Mouse (Mus musculus) cerebellum, adult 2 months (tissue): ENCODE data around the gene Mdp1. TPM values are rescaled to one million over a fixed set of nuclear protein-coding genes. Genes with fewer than 3 reads are reported as not detected.

Experiments
- DNase-seq, 2 experiments: peaks; one replicate each; pipeline ENCODE4 v3.0.0; 2021
- H3K27ac ChIP-seq: fragments of 200-500 bp; 2 replicates; pipeline ENCODE4 v1.5.1; 2012; ENCODE audit warnings: low read length, control low read depth, inconsistent platforms; ENCODE audit not compliant: insufficient read depth
- H3K27me3 ChIP-seq: fragments of 200-500 bp; 2 replicates; pipeline ENCODE4 v1.6.1; 2012; ENCODE audit warnings: inconsistent platforms, mild to moderate bottlenecking, low read length, moderate library complexity; ENCODE audit not compliant: control insufficient read depth, insufficient read depth
- H3K4me1 ChIP-seq: fragments of 200-500 bp; 2 replicates; pipeline ENCODE4 v1.6.1; 2011; ENCODE audit warnings: low read length; ENCODE audit not compliant: control insufficient read depth, insufficient read depth
- H3K4me3 ChIP-seq: fragments of 200-500 bp; replicated peaks from 2 replicates; pipeline ENCODE3; 2011; ENCODE audit warnings: mild to moderate bottlenecking, low read depth, low read length, control low read depth; ENCODE audit not compliant: insufficient read depth
- CTCF ChIP-seq: fragments of 200-500 bp; IDR thresholded peaks from 2 replicates; pipeline ENCODE4 v1.5.1; 2011; ENCODE audit warnings: low read depth, mild to moderate bottlenecking, control low read depth, low read length, moderate library complexity, borderline replicate concordance; ENCODE audit not compliant: insufficient read depth
- POLR2A ChIP-seq: fragments of 200-500 bp; IDR thresholded peaks from 2 replicates; pipeline ENCODE4 v1.6.1; 2011; ENCODE audit warnings: low read length, control low read depth, borderline replicate concordance; ENCODE audit not compliant: insufficient read depth
- WGBS: fragments of 180-500 bp; shearing (Covaris S2); methylation state at CpG from one replicate; pipeline ENCODE4 v1.1.7; 2018; 5-methylcytosine and 5-hydroxymethylcytosine counted together
- polyA plus RNA-seq: library from polyadenylated mRNA; depleted of rRNA; stranded (reverse); fragments of >200 nt; gene quantifications from 2 replicates; pipeline ENCODE4 v1.2.3, GENCODE M21; 2012; rRNA removed

Gene Mdp1
- polyA plus RNA-seq, 1 experiment = 44.9 TPM

DNA sequence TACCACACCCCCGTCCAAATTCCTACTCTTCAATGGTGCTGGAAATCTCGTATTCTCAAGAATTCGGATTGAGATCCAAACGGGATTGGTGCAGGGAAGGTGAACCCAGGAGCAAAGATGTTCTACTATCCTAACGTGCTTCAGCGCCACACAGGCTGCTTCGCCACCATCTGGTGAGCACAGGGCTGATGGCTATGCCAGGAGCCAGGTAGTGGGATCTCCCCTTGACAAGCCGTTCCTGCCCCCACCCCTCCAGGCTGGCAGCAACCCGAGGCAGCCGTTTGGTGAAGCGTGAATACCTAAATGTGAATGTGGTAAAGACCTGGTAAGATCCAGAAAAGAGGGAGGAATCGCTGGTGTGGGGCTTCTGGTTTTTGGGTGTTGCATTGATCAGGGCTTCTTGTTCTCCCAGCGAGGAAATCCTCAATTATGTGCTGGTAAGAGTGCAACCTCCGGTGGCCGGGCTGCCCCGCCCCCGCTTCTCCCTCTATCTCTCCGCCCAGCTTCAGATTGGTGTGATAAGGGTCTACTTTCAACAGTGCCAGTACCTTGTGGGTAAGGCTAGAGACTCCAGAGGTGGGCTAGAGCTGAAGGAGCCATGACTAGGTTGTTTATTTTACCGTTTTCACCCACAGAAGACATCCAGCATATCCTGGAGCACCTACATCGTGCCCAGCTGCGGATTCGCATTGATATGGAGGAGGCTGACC, 41.7 kb downstream of the Mdp1 start:
- Histone ChIP-seq H3K4me3 (peak overlapping the region; percentile 58), H3K4me1 (peaks cover 4% of the 10 kb centered on the region; the same call in 1 of the 2 replicates), H3K27ac (peak overlapping the region; percentile 53), H3K27me3 (no peaks in the 10 kb centered on the region)
- WGBS = 24% methylated on average over 22 of the region's 22 CpGs
- peak; percentile 44 to 53 for DNase-seq
- TF ChIP-seq CTCF = no peak

DNA sequence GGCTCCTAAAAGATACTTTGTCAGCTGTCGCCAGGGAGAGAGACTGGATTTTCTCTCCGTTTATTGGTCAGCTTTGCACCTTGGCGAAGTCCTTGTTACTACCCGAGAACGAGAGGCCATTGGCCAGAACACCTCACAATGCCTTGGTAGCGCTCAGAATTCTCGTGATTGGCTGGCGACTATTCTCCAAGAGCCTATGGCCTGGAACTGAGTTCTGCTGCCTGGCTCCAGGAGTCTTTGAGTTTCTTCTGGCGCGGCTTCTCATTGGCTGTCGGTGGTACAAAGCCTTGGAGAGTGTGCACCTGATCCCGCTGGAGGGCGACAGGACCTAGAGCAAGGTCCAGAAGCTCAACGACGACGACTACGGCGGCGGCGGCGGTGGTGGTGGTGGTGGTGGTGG, 42.5 kb downstream of the Mdp1 start, which contains the start of gene Rec8:
TSS of gene Rec8 (plus strand) at position 216 of the 400 bp plus-strand sequence.
- DNase-seq = peak; percentile 68 to 86
- whole genome bisulfite sequencing = 25% methylated on average over 21 of the region's 21 CpGs
- TF ChIP-seq CTCF (peak; percentile 23; the same call in 1 of the 2 replicates), POLR2A (peak; percentile 41; the same call in 1 of the 2 replicates)
- peaks cover 4% of the 10 kb centered on the region; the same call in 1 of the 2 replicates for H3K4me1 ChIP-seq
- peak within 1 kb of the TSS; percentile 58 for H3K4me3 ChIP-seq
- H3K27me3 ChIP-seq = no peaks in the 10 kb centered on the region
- H3K27ac ChIP-seq = peak within 1 kb of the TSS; percentile 61

DNA sequence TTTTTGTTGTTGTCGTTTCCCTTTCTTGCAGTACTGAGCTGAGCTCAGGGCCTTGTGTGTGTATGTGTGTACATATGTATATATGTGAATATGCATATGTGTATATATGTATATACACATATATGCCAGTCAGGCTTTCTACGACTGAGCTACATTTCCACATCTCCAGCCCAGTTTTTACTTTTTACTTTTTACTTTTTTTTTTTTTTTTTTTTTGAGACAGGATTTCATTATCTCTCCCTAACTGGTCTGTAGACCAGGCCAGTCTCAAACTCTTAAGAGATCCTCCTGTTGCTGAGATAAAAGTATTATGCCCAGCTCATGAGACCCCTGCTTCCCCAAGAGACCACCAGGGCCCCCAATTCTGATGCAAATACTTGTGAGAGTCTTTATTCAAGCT, 43.5 kb downstream of the Mdp1 start:
- H3K4me1 ChIP-seq = peaks cover 4% of the 10 kb centered on the region; the same call in 1 of the 2 replicates
- no peaks in the 10 kb centered on the region for H3K27me3 ChIP-seq
- TF ChIP-seq POLR2A (no peak), CTCF (no peak)
- H3K4me3 ChIP-seq = no peak overlapping the region
- no peak for DNase-seq
- H3K27ac ChIP-seq = no peak overlapping the region
- WGBS = 90% methylated on average over 2 of the region's 2 CpGs

DNA sequence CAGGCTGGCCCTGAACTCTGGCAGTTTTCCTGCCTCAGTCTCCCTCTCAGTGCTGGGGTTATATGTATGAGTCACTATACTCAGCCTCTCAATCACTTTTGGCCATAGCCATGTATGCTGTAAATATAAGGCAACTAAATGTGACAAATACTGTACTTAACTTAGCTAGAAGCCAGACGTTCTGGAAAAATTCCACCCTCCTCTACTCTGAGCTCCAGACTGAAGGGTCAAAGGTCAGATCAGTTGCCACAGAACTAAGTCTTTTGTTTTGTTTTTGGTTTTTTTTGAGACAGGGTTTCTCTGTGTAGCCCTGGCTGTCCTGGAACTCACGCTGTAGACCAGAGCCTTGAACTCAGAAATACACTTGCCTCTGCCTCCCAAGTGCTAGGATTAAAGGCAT, 44.4 kb downstream of the Mdp1 start:
- Histone ChIP-seq H3K4me1 (peaks cover 4% of the 10 kb centered on the region; the same call in 1 of the 2 replicates), H3K4me3 (no peak overlapping the region), H3K27ac (no peak overlapping the region), H3K27me3 (no peaks in the 10 kb centered on the region)
- DNase-seq = no peak
- WGBS = 72% methylated on average over 2 of the region's 2 CpGs
- no peak for TF ChIP-seq CTCF

DNA sequence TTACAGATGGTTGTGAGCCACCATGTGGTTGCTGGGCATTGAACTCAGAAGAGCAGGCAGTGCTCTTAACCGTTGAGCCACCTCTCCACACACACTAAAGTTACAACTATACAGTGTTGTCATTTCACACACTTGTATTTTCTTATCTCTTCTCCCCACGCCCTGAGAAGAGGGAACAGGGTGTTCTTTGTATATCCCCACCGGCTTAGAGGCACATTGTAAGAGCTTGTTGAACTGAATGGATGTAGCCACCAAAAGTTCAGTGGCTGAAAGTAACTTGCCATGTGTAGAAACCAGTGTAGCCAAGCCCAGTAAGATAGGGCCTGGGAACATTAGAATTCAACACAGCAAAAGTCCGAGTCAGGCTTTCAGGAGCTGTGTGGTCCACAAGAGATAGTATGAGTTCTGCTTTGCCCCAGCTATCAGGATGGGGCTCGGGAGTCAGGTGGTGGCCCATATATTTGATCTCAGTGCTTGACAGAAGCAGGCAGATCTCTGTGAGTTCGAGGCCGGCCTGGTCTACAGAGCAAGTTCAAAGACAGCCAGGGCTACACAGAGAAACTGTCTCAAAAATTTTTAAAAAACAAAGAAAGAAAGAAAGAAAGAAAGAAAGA, 45.6 kb downstream of the Mdp1 start:
- H3K4me1 ChIP-seq = peaks cover 4% of the 10 kb centered on the region; the same call in 1 of the 2 replicates
- no peak for DNase-seq
- no peaks in the 10 kb centered on the region for H3K27me3 ChIP-seq
- WGBS = 77% methylated on average over 7 of the region's 7 CpGs
- H3K4me3 ChIP-seq = no peak overlapping the region
- H3K27ac ChIP-seq = no peak overlapping the region
- no peak for TF ChIP-seq CTCF
- TF ChIP-seq POLR2A = no peak

DNA sequence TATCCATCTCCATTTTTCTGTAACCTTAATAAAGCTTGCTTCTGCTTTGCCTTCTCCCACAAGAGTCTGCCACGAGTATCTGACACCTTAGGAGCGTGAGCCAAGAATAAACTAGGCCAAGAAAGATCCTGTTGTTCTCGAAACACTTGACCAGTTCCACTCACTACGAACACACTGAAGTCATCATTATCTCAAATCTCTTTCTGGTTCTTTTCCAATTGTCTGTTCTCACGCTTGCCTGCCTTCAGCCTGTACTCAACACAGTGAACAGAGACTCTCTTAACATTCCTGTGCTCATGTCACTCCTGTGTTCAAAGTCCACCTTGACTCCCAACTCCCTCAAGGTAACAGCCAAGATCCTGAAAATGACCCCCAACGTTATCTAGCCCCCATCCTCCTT, 47.0 kb downstream of the Mdp1 start:
- Histone ChIP-seq H3K27me3 (no peaks in the 10 kb centered on the region), H3K27ac (no peak overlapping the region), H3K4me3 (no peak overlapping the region), H3K4me1 (no peaks in the 10 kb centered on the region)
- WGBS = 45% methylated on average over 6 of the region's 6 CpGs
- TF ChIP-seq POLR2A (no peak), CTCF (no peak)
- no peak for DNase-seq

DNA sequence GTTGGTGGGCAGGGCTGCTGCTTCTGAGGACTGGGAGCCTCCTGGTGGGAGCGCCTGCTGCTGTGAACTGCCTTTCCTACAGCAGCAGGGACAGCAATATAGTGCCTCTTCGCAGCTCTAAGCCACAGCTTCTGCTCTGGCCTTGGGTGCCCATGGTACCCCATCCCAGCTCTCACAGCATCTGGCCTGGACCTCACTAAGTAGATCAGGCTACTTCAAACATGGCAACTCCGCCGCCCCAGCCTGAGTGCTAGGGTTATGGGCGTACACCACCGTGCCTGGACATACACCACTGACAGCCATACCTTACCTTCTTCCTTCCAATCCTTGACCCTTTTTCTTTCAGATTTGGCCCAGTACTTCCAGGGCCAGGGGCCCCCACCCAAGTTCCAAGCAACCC, 52.0 kb downstream of the Mdp1 start:
- no peak for DNase-seq
- Histone ChIP-seq H3K27ac (no peak overlapping the region), H3K4me3 (no peak overlapping the region), H3K27me3 (no peaks in the 10 kb centered on the region), H3K4me1 (peaks cover 4% of the 10 kb centered on the region; the same call in 1 of the 2 replicates)
- WGBS = 98% methylated on average over 6 of the region's 6 CpGs
- TF ChIP-seq POLR2A (no peak), CTCF (no peak)

Other genes with a start within 250 kb of the Mdp1 start
- 18.5 and 18.7 TPM in 2 replicates for gene Dhrs4, start 181.8 kb downstream of the Mdp1 start, polyA plus RNA-seq
- gene Carmil3, start 169.9 kb downstream of the Mdp1 start, polyA plus RNA-seq = 109 and 119 TPM in 2 replicates
- gene Cpne6, start 150.1 kb downstream of the Mdp1 start, polyA plus RNA-seq = 39.8 and 56.8 TPM in 2 replicates
- 0.33 and 0.56 TPM in 2 replicates for gene Nrl, start 135.5 kb downstream of the Mdp1 start, polyA plus RNA-seq
- gene Pck2, start 120.2 kb downstream of the Mdp1 start, polyA plus RNA-seq = 44.8 and 49.3 TPM in 2 replicates
- gene Dcaf11, start 100.5 kb downstream of the Mdp1 start, polyA plus RNA-seq = 115 and 127 TPM in 2 replicates
- gene A730061H03Rik, start 100.1 kb downstream of the Mdp1 start, polyA plus RNA-seq = 0.97 TPM in 2 replicates
- gene Fitm1, start 84.9 kb downstream of the Mdp1 start, polyA plus RNA-seq = not detected in 2 replicates
- gene Psme1, start 82.4 kb downstream of the Mdp1 start, polyA plus RNA-seq = 38.4 and 40.7 TPM in 2 replicates
- gene Emc9, start 75.2 kb downstream of the Mdp1 start, polyA plus RNA-seq = 90.9 and 92.8 TPM in 2 replicates
- gene Psme2, start 69.4 kb downstream of the Mdp1 start, polyA plus RNA-seq = 43.1 and 46.8 TPM in 2 replicates
- gene Rnf31, start 68.8 kb downstream of the Mdp1 start, polyA plus RNA-seq = 31.1 and 32.9 TPM in 2 replicates
- 18.4 and 20.3 TPM in 2 replicates for gene Irf9, start 56.9 kb downstream of the Mdp1 start, polyA plus RNA-seq
- 71.2 and 79.1 TPM in 2 replicates for gene Rec8, start 42.5 kb downstream of the Mdp1 start, polyA plus RNA-seq
- 150 and 151 TPM in 2 replicates for gene Ipo4, start 24.6 kb downstream of the Mdp1 start, polyA plus RNA-seq
- 4.9 and 5.6 TPM in 2 replicates for gene Gm49378, start 22.6 kb downstream of the Mdp1 start, polyA plus RNA-seq
- 35.3 and 40.1 TPM in 2 replicates for gene Tm9sf1, start 16.7 kb downstream of the Mdp1 start, polyA plus RNA-seq
- 0.40 and 0.61 TPM in 2 replicates for gene Tssk4, start 10.3 kb downstream of the Mdp1 start, polyA plus RNA-seq
- gene Gmpr2, start 11.4 kb upstream of the Mdp1 start, polyA plus RNA-seq = 29.2 and 29.6 TPM in 2 replicates
- gene Nedd8, start 11.6 kb upstream of the Mdp1 start, polyA plus RNA-seq = 414 and 434 TPM in 2 replicates
- gene Tinf2, start 21.3 kb upstream of the Mdp1 start, polyA plus RNA-seq = 36.0 and 38.5 TPM in 2 replicates
- gene Tgm1, start 53.4 kb upstream of the Mdp1 start, polyA plus RNA-seq = 0.07 and 0.08 TPM in 2 replicates
- 64.1 and 66.8 TPM in 2 replicates for gene Rabggta, start 61.8 kb upstream of the Mdp1 start, polyA plus RNA-seq
- gene Dhrs1, start 85.2 kb upstream of the Mdp1 start, polyA plus RNA-seq = 113 and 122 TPM in 2 replicates
- 10.7 and 10.8 TPM in 2 replicates for gene Nop9, start 85.2 kb upstream of the Mdp1 start, polyA plus RNA-seq
- 10.5 and 15.2 TPM in 2 replicates for gene Cideb, start 98.0 kb upstream of the Mdp1 start, polyA plus RNA-seq
- gene Ltb4r2, start 100.9 kb upstream of the Mdp1 start, polyA plus RNA-seq = 0.07 and 0.08 TPM in 2 replicates
- gene Ltb4r1, start 105.5 kb upstream of the Mdp1 start, polyA plus RNA-seq = 0.33 and 0.36 TPM in 2 replicates
- 4.0 and 4.1 TPM in 2 replicates for gene Adcy4, start 123.6 kb upstream of the Mdp1 start, polyA plus RNA-seq
- 0.39 and 0.60 TPM in 2 replicates for gene Ripk3, start 128.4 kb upstream of the Mdp1 start, polyA plus RNA-seq
- 1.5 and 1.7 TPM in 2 replicates for gene Nfatc4, start 162.6 kb upstream of the Mdp1 start, polyA plus RNA-seq
- 4.5 and 4.8 TPM in 2 replicates for gene Nynrin, start 193.5 kb upstream of the Mdp1 start, polyA plus RNA-seq
- gene Cbln3, start 223.9 kb upstream of the Mdp1 start, polyA plus RNA-seq = 534 and 635 TPM in 2 replicates
- 47.4 and 52.8 TPM in 2 replicates for gene Khnyn, start 224.4 kb upstream of the Mdp1 start, polyA plus RNA-seq
- gene Sdr39u1, start 239.8 kb upstream of the Mdp1 start, polyA plus RNA-seq = 214 and 218 TPM in 2 replicates